Mouse (Mus musculus) megakaryocyte progenitor cell, adult 5-6 weeks (primary cell): ENCODE measurements around the gene Prdm4. TPM values are rescaled to one million over a fixed set of nuclear protein-coding genes. Genes with fewer than 3 reads are reported as not detected.

Experiments
- ATAC-seq: replicated peaks from 2 replicates; pipeline ENCODE4 v1.8.0; 2016; ENCODE audit warnings: mild to moderate bottlenecking, moderate TSS enrichment, inconsistent platforms; ENCODE audit not compliant: poor library complexity
- total RNA-seq, 2 experiments: library from RNA; stranded (forward) in 1 of 2; stranded (reverse) in 1 of 2; fragments of 157-497, 149-512 nt in 1 of 2; fragments of 200-1000 nt in 1 of 2; gene quantifications; 2 replicates each; pipeline versions ENCODE4 v1.2.3 to v1.2.4; 2015 to 2017

Gene Prdm4
- total RNA-seq, 2 experiments from 2014 or later, result 27.4 to 29.0 TPM

- ATAC-seq, result peak; percentile 71
These were observed 44.5 kb downstream of the Prdm4 start for GRCm38 (mm10) chr10:85872479-85872773.

GRCm38 (mm10) chr10:85871698-85872478 is 45.1 kb downstream of the Prdm4 start:
- ATAC-seq, result peak; percentile 89

GRCm38 (mm10) chr10:85846105-85846862 is 70.7 kb downstream of the Prdm4 start:
- ATAC-seq, result no peak

Other genes with a start within 250 kb of the Prdm4 start
- 67.0 and 70.3 TPM in 2 replicates for gene Pwp1, start 87.6 kb downstream of the Prdm4 start, total RNA-seq (2015)
- gene Pwp1, start 87.6 kb downstream of the Prdm4 start, total RNA-seq (2017), result 71.7 and 81.4 TPM in 2 replicates
- 0.12 TPM in 1 of 2 replicates, not detected in the other for gene Ascl4, start 10.5 kb upstream of the Prdm4 start, total RNA-seq (2015)
- gene Ascl4, start 10.5 kb upstream of the Prdm4 start, total RNA-seq (2017), result not detected in 2 replicates
- gene Rtcb, start 40.7 kb upstream of the Prdm4 start, total RNA-seq (2015), result 61.6 and 63.2 TPM in 2 replicates
- 177 and 178 TPM in 2 replicates for gene Rtcb, start 40.7 kb upstream of the Prdm4 start, total RNA-seq (2017)
- 3.5 and 4.0 TPM in 2 replicates for gene Bpifc, start 94.8 kb upstream of the Prdm4 start, total RNA-seq (2015)
- gene Bpifc, start 94.8 kb upstream of the Prdm4 start, total RNA-seq (2017), result 1.2 and 2.1 TPM in 2 replicates
- gene Fbxo7, start 104.8 kb upstream of the Prdm4 start, total RNA-seq (2015), result 30.2 and 36.0 TPM in 2 replicates
- 14.5 and 31.5 TPM in 2 replicates for gene Fbxo7, start 104.8 kb upstream of the Prdm4 start, total RNA-seq (2017)